In the genomic region with DNA sequence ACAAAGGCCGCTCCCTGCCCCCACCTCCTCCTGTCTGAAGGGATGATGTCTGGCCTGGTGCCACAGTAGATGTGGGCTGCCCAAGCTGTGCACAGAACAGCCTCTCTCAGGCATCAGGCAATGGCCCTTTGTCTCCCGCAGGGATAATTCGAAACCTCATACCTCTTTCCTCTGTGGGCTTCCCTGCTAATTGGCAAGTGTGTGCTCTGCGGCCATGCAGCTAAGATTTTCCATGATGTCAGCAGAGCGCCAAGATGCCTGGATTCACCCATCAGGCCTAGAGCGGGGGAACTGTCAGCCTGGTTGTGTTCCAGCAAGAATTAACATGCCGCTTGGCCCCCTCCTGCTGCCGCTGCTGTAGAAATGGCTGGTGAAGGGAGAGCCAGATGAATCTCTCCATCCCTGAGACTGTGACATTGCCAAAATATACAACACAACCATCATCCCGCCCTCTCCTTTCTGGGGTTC, we compare ENCODE assay signal across 9 mouse cellular contexts. TPM values are rescaled to one million over a fixed set of nuclear protein-coding genes. Genes with fewer than 3 reads are reported as not detected.
DNase-seq lines count a peak whose midpoint lies in the region; ATAC-seq and TF ChIP-seq lines count a peak whose summit lies in the region.
"Had no signal": no experiment of that assay in that cellular context is flagged by ENCODE, and none has a peak within 500 bp of the region (broad histone marks: within the 10 kb centered on the region; RNA-seq: fewer than 3 reads in every experiment).

No protein-coding gene starts in this region.

- TF ChIP-seq CTCF in gastrocnemius, adult 2 months (IDR thresholded peaks at IDR 0.05), result no peak
- no peak for TF ChIP-seq CTCF in cerebellum, adult 2 months (IDR thresholded peaks at IDR 0.05; ENCODE audit: borderline replicate concordance, insufficient read depth, low read depth, low read length)

- 0 out of 2 replicates have a peak overlapping the region, but pooled peaks have one; percentile 12 for H3K9ac ChIP-seq in midbrain, embryonic 15.5 days
- H3K9ac ChIP-seq: stomach, embryonic 15.5 days had no signal

- intact Hi-C loops in gastrocnemius, adult 2 months (cut with DNase I), result loop anchor here (5.0 kb wide), 1 partner anchor 231 kb away; no protein-coding TSS in a partner anchor
- intact Hi-C loops in gastrocnemius, postnatal 36 days (cut with DNase I), result no loop called here

- no peak overlapping the region for H3K4me3 ChIP-seq in gastrocnemius, adult 2 months
- peak overlapping the region; percentile 1 for H3K4me3 ChIP-seq in cerebellum, adult 2 months (replicated peaks; ENCODE audit: insufficient read depth, low read depth, low read length)
- peak overlapping the region; percentile 6; the same call in 1 of the 2 replicates for H3K4me3 ChIP-seq in midbrain, embryonic 15.5 days
- H3K4me3 ChIP-seq: stomach, embryonic 15.5 days had no signal

- 3% methylated on average over 9 of the region's 9 CpGs for WGBS in cerebellum, adult 2 months
- 10% methylated on average over 9 of the region's 9 CpGs for WGBS in midbrain, embryonic 15.5 days

- no peak for TF ChIP-seq POLR2A in cerebellum, adult 2 months (IDR thresholded peaks at IDR 0.05; ENCODE audit: borderline replicate concordance, insufficient read depth, low read length)

- no peaks in the 10 kb centered on the region for H3K27me3 ChIP-seq in cerebellum, adult 2 months (ENCODE audit: control insufficient read depth, insufficient read depth, low read length)
- no peaks in the 10 kb centered on the region for H3K27me3 ChIP-seq in midbrain, embryonic 15.5 days (replicated peaks)
- H3K27me3 ChIP-seq: stomach, embryonic 15.5 days had no signal

- H3K4me2 ChIP-seq in midbrain, embryonic 15.5 days, result peak overlapping the region; percentile 32
- H3K4me2 ChIP-seq: stomach, embryonic 15.5 days had no signal

- no peaks in the 10 kb centered on the region for H3K9me3 ChIP-seq in midbrain, embryonic 15.5 days
- H3K9me3 ChIP-seq: stomach, embryonic 15.5 days had no signal

- ATAC-seq in midbrain, embryonic 15.5 days (replicated peaks), result peak; percentile 81
- no peak for ATAC-seq in erythroid progenitor cell, adult 5-6 weeks (replicated peaks; ENCODE audit: low FRiP score, poor library complexity, severe bottlenecking)

- H3K27ac ChIP-seq in gastrocnemius, adult 2 months, result peak overlapping the region; percentile 49
- peak overlapping the region; percentile 46 for H3K27ac ChIP-seq in cerebellum, adult 2 months (ENCODE audit: insufficient read depth, low read length)
- peak overlapping the region; percentile 87 for H3K27ac ChIP-seq in midbrain, embryonic 15.5 days
- H3K27ac ChIP-seq: stomach, embryonic 15.5 days had no signal

- peaks cover 24% of the 10 kb centered on the region for H3K4me1 ChIP-seq in cerebellum, adult 2 months (ENCODE audit: control insufficient read depth, insufficient read depth, low read length)
- peaks cover 32% of the 10 kb centered on the region for H3K4me1 ChIP-seq in midbrain, embryonic 15.5 days

- H3K36me3 ChIP-seq in midbrain, embryonic 15.5 days (replicated peaks), result no peaks in the 10 kb centered on the region
- H3K36me3 ChIP-seq: stomach, embryonic 15.5 days had no signal

- DNase-seq in gastrocnemius, adult 2 months, result no peak
- DNase-seq in gastrocnemius, postnatal 36 days, result no peak
- peak; percentile 90 to 92 for DNase-seq in cerebellum, adult 2 months
- peak; percentile 67 for DNase-seq in forelimb bud, embryonic 11.5 days (ENCODE audit: low read depth, low spot score)
- DNase-seq in layer of hippocampus, adult 8-10 months (ENCODE audit: low spot score in 2 of 2), result peak; percentile 71 to 74
- no peak for DNase-seq in urinary bladder, postnatal 36 days (ENCODE audit: low spot score in 2 of 2)

RNA-seq across cellular contexts. Expression of a gene that starts 25.7 kb away (rescaled TPM):
- 10 to 100 TPM; 18.5 to 24.8 TPM for total RNA-seq in gastrocnemius, adult 2 months (2021)
- 10 to 100 TPM; 15.0 to 19.6 TPM for total RNA-seq in gastrocnemius, postnatal 36 days (2021)
- 43.8 and 52.1 TPM in 2 replicates for polyA plus RNA-seq in cerebellum, adult 2 months (2012; rRNA removed)
- total RNA-seq in layer of hippocampus, adult 8-10 months (2022), result 10 to 100 TPM; 69.4 to 83.2 (median 76.7) TPM
- 32.5 and 35.4 TPM in 2 replicates for polyA plus RNA-seq in midbrain, embryonic 15.5 days (2015; fragmentation: Nextera tagmentation; extraction: Ambion mirVana)
- 10.8 and 13.4 TPM in 2 replicates for total RNA-seq in erythroid progenitor cell, adult 5-6 weeks (2015; ENCODE audit: low replicate concordance)
- total RNA-seq in erythroid progenitor cell, adult 5-6 weeks (2017; ENCODE audit: low replicate concordance), result 11.6 and 13.9 TPM in 2 replicates

Comparison
In these comparisons a context has a peak if more than half of its experiments do, and no peak if none do; other contexts are left out.
1. DNase-seq: peak in cerebellum, adult 2 months (2 of 2), forelimb bud, embryonic 11.5 days (single experiment) and layer of hippocampus, adult 8-10 months (2 of 2); none in gastrocnemius, adult 2 months (single experiment), gastrocnemius, postnatal 36 days (0 of 2) and urinary bladder, postnatal 36 days (0 of 2).
2. Peak in every context shown above with its lines, with median percentiles within 50 percentile points of each other: H3K27ac ChIP-seq.